Mouse (Mus musculus) intestine, postnatal 0 days (tissue): ENCODE measurements around the gene Akain1. TPM values are rescaled to one million over a fixed set of nuclear protein-coding genes. Genes with fewer than 3 reads are reported as not detected.

ENCODE experiments used
- ATAC-seq: fragments of 200-750 bp; cut with Nextera tagmentation; 2 replicates; pipeline ENCODE4 v1.8.0; 2017; ENCODE audit warnings: mild to moderate bottlenecking, moderate TSS enrichment, moderate library complexity
- H3K27ac ChIP-seq: fragments of 300-500 bp; sonication (generic); 2 replicates; pipeline ENCODE4 v1.5.1; 2014; ENCODE audit warnings: mild to moderate bottlenecking, low read depth, low read length, moderate library complexity
- H3K27me3 ChIP-seq: fragments of 300-500 bp; sonication (generic); replicated peaks from 2 replicates; pipeline ENCODE4 v1.6.1; 2014; ENCODE audit warnings: low read length, mixed read lengths; ENCODE audit not compliant: control insufficient read depth, insufficient read depth
- H3K36me3 ChIP-seq: fragments of 300-500 bp; sonication (generic); 2 replicates; pipeline ENCODE4 v1.6.1; 2014; ENCODE audit warnings: mild to moderate bottlenecking, moderate library complexity; ENCODE audit not compliant: control insufficient read depth, insufficient read depth
- H3K4me1 ChIP-seq: fragments of 300-500 bp; sonication (generic); replicated peaks from 2 replicates; pipeline ENCODE4 v1.6.1; 2014; ENCODE audit warnings: antibody characterized with exemption, low read length, mixed read lengths; ENCODE audit not compliant: control insufficient read depth, insufficient read depth
- H3K4me2 ChIP-seq: fragments of 300-500 bp; sonication (generic); replicated peaks from 2 replicates; pipeline ENCODE4 v1.6.1; 2014; ENCODE audit warnings: low read depth, mild to moderate bottlenecking, moderate library complexity
- H3K4me3 ChIP-seq: fragments of 300-500 bp; sonication (generic); 2 replicates; pipeline ENCODE4 v1.5.1; 2014; ENCODE audit warnings: low read depth, low read length
- H3K9ac ChIP-seq: fragments of 300-500 bp; sonication (generic); 2 replicates; pipeline ENCODE4 v1.6.1; 2014; ENCODE audit warnings: mild to moderate bottlenecking, low read depth, low read length
- H3K9me3 ChIP-seq: fragments of 300-500 bp; sonication (generic); 2 replicates; pipeline ENCODE4 v1.6.1; 2016; ENCODE audit warnings: mixed run types; ENCODE audit not compliant: control insufficient read depth
- CTCF ChIP-seq: sonication (generic); IDR thresholded peaks from 2 replicates; pipeline ENCODE4 v1.5.1; 2016; ENCODE audit warnings: low read depth, mild to moderate bottlenecking, control low read depth, antibody characterized with exemption, moderate library complexity
- WGBS: fragments of 180-500 bp; shearing (Covaris S2); extraction: QIAGEN DNeasy Blood & Tissue Kit; methylation state at CpG from one replicate; pipeline ENCODE4 v1.1.7; 2014; 5-methylcytosine and 5-hydroxymethylcytosine counted together
- polyA plus RNA-seq: library from polyadenylated mRNA; unstranded; fragments of >200 nt; fragmentation: Nextera tagmentation; extraction: Ambion mirVana; gene quantifications from 2 replicates; pipeline ENCODE4 v1.2.1, GENCODE M21; 2015

Akain1 gene
- polyA plus RNA-seq, 1 experiment from 2014 or later = not detected

DNA sequence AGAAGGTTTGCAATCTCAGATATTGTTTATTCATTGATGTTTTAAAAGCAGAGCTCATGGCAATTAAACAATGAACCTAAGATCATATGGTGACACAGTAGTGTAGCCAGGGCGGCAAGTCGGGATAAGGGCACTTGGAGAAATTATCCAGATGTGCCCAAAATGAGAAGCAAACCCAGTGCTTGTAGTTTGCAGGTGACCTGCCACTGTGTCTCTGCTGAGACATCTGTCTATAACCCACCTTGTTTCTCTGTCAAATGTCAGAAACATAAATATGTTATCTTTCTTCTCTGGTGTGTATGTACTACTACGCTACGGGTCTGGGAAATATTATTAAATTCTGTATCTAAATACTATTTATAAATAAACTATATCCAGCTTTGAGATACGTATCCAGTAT is 49.7 kb downstream of the Akain1 start:
- Histone ChIP-seq H3K4me2 (no peak overlapping the region), H3K9ac (no peak overlapping the region), H3K27ac (no peak overlapping the region), H3K27me3 (no peaks in the 10 kb centered on the region), H3K36me3 (no peaks in the 10 kb centered on the region), H3K9me3 (no peaks in the 10 kb centered on the region), H3K4me1 (no peaks in the 10 kb centered on the region), H3K4me3 (no peak overlapping the region)
- ATAC-seq = no peak
- no peak for TF ChIP-seq CTCF
- 88% methylated on average over 5 of the region's 5 CpGs for WGBS

DNA sequence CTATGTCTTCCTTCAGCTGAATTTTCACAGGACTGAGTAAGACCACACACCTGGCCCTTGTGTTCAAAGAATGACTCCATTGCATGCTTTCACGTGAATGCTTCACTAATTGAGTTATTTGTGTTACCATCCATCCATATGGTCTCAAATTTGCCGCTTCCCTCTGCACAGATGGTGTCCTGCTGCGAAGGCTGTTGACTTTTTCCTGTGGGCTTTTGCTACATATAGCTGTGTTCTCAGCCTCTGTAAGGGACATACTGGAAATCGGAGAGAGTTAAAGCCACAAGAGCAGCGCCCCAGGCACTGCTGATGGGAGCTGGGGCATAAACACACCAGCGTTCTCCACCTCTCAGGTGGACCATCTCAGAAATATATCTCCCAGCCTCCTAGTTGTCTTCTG is 53.2 kb downstream of the Akain1 start:
- TF ChIP-seq CTCF = no peak
- Histone ChIP-seq H3K27me3 (no peaks in the 10 kb centered on the region), H3K4me1 (no peaks in the 10 kb centered on the region), H3K9me3 (no peaks in the 10 kb centered on the region), H3K4me2 (no peak overlapping the region), H3K36me3 (no peaks in the 10 kb centered on the region), H3K9ac (no peak overlapping the region), H3K27ac (no peak overlapping the region), H3K4me3 (no peak overlapping the region)
- 86% methylated on average over 6 of the region's 6 CpGs for WGBS
- no peak for ATAC-seq

DNA sequence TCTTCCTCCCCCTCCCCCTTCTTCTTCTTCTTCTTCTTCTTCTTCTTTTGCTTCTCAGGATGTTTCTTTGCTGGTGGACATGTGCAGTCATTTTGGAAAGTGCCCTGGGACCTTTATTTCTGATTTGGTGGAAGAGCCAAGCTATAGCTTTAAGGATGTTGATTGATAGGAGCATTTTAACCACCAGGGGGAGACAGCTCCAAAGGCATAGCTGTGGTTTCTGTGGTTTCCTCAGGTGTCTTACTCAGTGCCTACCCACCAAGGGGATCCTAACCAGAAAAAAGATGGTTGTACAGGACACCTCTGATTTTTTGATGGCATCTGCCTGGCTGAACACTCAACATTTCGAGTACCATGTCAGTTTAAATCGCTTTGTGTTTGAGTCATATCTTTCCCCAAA is 56.4 kb downstream of the Akain1 start:
- no peak overlapping the region for H3K4me3 ChIP-seq
- peak; percentile 30 for TF ChIP-seq CTCF
- no peak overlapping the region for H3K4me2 ChIP-seq
- no peaks in the 10 kb centered on the region for H3K36me3 ChIP-seq
- no peaks in the 10 kb centered on the region for H3K27me3 ChIP-seq
- no peak overlapping the region for H3K9ac ChIP-seq
- 58% methylated on average over 2 of the region's 2 CpGs for WGBS
- H3K4me1 ChIP-seq = no peaks in the 10 kb centered on the region
- no peak for ATAC-seq
- no peak overlapping the region for H3K27ac ChIP-seq
- no peaks in the 10 kb centered on the region for H3K9me3 ChIP-seq

GRCm38 (mm10) chr17:69496125-69496524 is 57.0 kb downstream of the Akain1 start:
- Histone ChIP-seq H3K4me3 (no peak overlapping the region), H3K4me2 (no peak overlapping the region)
- 83% methylated on average over 3 of the region's 3 CpGs for WGBS

GRCm38 (mm10) chr17:69497315-69497714 is 58.2 kb downstream of the Akain1 start:
- ATAC-seq = no peak

More at GRCm38 (mm10) chr17:69496125-69496524, 57.0 kb downstream of the Akain1 start:
- Histone ChIP-seq H3K36me3 (no peaks in the 10 kb centered on the region), H3K9me3 (no peaks in the 10 kb centered on the region), H3K27me3 (no peaks in the 10 kb centered on the region), H3K27ac (no peak overlapping the region), H3K4me1 (no peaks in the 10 kb centered on the region), H3K9ac (no peak overlapping the region)
- TF ChIP-seq CTCF = no peak
- no peak for ATAC-seq

DNA sequence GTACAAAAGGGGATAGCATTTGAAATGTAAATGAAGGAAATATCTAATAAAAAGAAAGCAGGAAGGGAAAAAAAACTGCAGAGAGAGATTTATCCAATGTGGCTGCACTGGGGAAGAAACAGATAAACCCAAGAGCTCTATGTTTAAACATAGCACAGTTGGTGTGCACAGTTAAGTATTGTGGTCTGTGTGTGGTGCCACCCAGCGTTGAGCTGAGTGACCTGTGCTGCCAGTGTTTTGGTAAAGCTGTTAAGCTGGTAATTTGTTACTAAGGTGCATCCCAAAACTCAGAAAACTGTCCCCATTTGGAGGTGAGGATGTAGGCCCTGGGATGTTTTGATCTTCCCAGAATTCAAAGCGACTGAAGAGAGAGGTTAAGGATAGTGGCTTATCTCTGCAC is 59.8 kb downstream of the Akain1 start:
- Histone ChIP-seq H3K36me3 (no peaks in the 10 kb centered on the region), H3K9ac (no peak overlapping the region), H3K27ac (no peak overlapping the region), H3K9me3 (no peaks in the 10 kb centered on the region), H3K4me1 (no peaks in the 10 kb centered on the region), H3K4me2 (no peak overlapping the region), H3K4me3 (no peak overlapping the region), H3K27me3 (no peaks in the 10 kb centered on the region)
- TF ChIP-seq CTCF = no peak
- ATAC-seq = no peak
- 46% methylated on average over 2 of the region's 2 CpGs for WGBS

More at GRCm38 (mm10) chr17:69497315-69497714, 58.2 kb downstream of the Akain1 start:
- Histone ChIP-seq H3K27ac (no peak overlapping the region), H3K4me1 (no peaks in the 10 kb centered on the region), H3K9ac (no peak overlapping the region), H3K9me3 (no peaks in the 10 kb centered on the region), H3K27me3 (no peaks in the 10 kb centered on the region), H3K4me2 (no peak overlapping the region), H3K36me3 (no peaks in the 10 kb centered on the region), H3K4me3 (no peak overlapping the region)
- no peak for TF ChIP-seq CTCF
- 58% methylated on average over 4 of the region's 4 CpGs for WGBS

GRCm38 (mm10) chr17:69499441-69499840 is 60.3 kb downstream of the Akain1 start:
- Histone ChIP-seq H3K4me1 (no peaks in the 10 kb centered on the region), H3K27ac (no peak overlapping the region), H3K9ac (no peak overlapping the region), H3K36me3 (no peaks in the 10 kb centered on the region), H3K9me3 (no peaks in the 10 kb centered on the region), H3K4me2 (no peak overlapping the region), H3K27me3 (no peaks in the 10 kb centered on the region), H3K4me3 (no peak overlapping the region)
- WGBS = 34% methylated on average over 6 of the region's 6 CpGs
- TF ChIP-seq CTCF = no peak
- ATAC-seq = no peak
